Mouse (Mus musculus): ENCODE data around the gene Jaml.

Jaml gene

DNA sequence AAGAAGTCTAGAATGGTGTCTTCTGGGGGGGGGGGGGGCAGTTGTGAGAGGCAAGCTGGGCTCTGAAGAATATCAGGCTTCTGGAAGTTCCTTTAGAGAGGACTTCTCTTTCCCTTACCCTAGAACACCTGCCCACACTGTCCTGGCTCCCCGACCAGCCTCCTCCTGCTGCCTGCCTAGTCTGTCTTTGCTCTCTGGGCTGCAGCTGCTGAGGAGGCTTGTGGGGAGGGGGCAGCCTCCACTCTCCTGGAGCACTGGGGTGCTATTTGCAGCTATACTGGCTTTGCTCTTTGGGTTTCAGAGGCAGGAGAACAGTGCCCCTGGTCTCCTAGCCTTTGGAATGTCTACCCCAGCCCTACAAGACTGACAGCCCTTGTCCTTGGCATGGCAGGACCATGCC is 72.0 kb downstream of the Jaml start:
- no peaks in the 10 kb centered on the region for H3K36me3 ChIP-seq (ENCODE audit: insufficient read depth, low read length)
- peaks cover 46% of the 10 kb centered on the region for H3K27me3 ChIP-seq (ENCODE audit: insufficient read depth, low read length)
- peaks cover 17% of the 10 kb centered on the region for H3K4me1 ChIP-seq (replicated peaks; ENCODE audit: low read depth, low read length)
- TF ChIP-seq NANOG (IDR thresholded peaks at IDR 0.05; ENCODE audit: borderline replicate concordance, low read length) (no peak), CTCF (conservative IDR thresholded peaks at IDR 0.05; ENCODE audit: low read length) (no peak), POU5F1 (IDR thresholded peaks at IDR 0.05; ENCODE audit: borderline replicate concordance, low read length) (no peak)
- no peaks in the 10 kb centered on the region for H3K9me3 ChIP-seq (ENCODE audit: low read length)
- no peak overlapping the region for H3K4me3 ChIP-seq (replicated peaks; ENCODE audit: low read length)

DNA sequence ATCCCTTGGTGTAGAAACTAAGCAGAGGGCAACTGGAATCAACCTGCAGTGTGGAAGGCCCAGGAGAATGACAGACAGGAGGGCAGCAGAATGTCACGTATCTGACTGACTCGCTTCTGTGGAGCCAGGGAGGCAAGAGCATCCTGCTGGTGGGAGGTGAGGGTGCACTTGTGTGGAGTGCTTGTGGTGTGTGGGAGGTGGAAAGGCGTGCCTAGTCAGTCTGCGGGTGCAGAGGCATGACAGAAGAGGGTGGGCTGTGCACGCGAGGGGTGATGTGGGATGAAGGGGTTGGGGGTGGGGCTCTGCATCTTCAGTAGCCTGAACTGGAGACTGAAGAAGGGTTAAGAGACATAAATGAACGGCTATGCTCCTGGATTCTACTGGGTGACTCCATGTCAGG is 74.4 kb downstream of the Jaml start:
- Histone ChIP-seq H3K27me3 (ENCODE audit: insufficient read depth, low read length) (peaks cover 31% of the 10 kb centered on the region), H3K4me1 (replicated peaks; ENCODE audit: low read depth, low read length) (0 out of 2 replicates have a peak, but pooled peaks cover 3% of the 10 kb centered on the region), H3K9me3 (ENCODE audit: low read length) (peaks cover 5% of the 10 kb centered on the region), H3K36me3 (ENCODE audit: insufficient read depth, low read length) (no peaks in the 10 kb centered on the region), H3K4me3 (replicated peaks; ENCODE audit: low read length) (no peak overlapping the region)
- TF ChIP-seq POU5F1 (IDR thresholded peaks at IDR 0.05; ENCODE audit: borderline replicate concordance, low read length): no peak
